8 mouse cellular contexts compared by ENCODE assay signal in genomic region chr13:74808152-74808929, GRCm38 (mm10). TPM values are rescaled to one million over a fixed set of nuclear protein-coding genes. Genes with fewer than 3 reads are reported as not detected.
DNase-seq lines count a peak whose midpoint lies in the region; ATAC-seq lines count a peak whose summit lies in the region.

Gene Cast (minus strand): TSS chr13:74808810.

- H3K4me2 ChIP-seq in heart, embryonic 16.5 days (ENCODE audit: low read depth, low read length), result peak within 1 kb of the TSS; percentile 97

- ATAC-seq in heart, embryonic 16.5 days (replicated peaks; ENCODE audit: extremely low read depth, insufficient read depth, low FRiP score), result peak; percentile 87
- ATAC-seq in megakaryocyte progenitor cell, adult 5-6 weeks (replicated peaks; ENCODE audit: poor library complexity), result peak; percentile 65

- no peaks in the 10 kb centered on the region for H3K9me3 ChIP-seq in erythroblast, embryonic 14.5 days (ENCODE audit: control insufficient read depth, low read length)
- no peaks in the 10 kb centered on the region for H3K9me3 ChIP-seq in heart, embryonic 16.5 days (replicated peaks; ENCODE audit: control insufficient read depth, low read length)

- H3K4me1 ChIP-seq in erythroblast, embryonic 14.5 days (ENCODE audit: control insufficient read depth), result peaks cover 21% of the 10 kb centered on the region
- peaks cover 17% of the 10 kb centered on the region for H3K4me1 ChIP-seq in heart, embryonic 16.5 days (ENCODE audit: control insufficient read depth, insufficient read depth, low read length)

- no peaks in the 10 kb centered on the region for H3K27me3 ChIP-seq in erythroblast, embryonic 14.5 days (ENCODE audit: control insufficient read depth)
- H3K27me3 ChIP-seq in heart, embryonic 16.5 days (ENCODE audit: control insufficient read depth, insufficient read depth, low read length), result no peaks in the 10 kb centered on the region

- H3K9ac ChIP-seq in heart, embryonic 16.5 days (ENCODE audit: low read length), result peak within 1 kb of the TSS; percentile 85

- H3K27ac ChIP-seq in heart, embryonic 16.5 days (ENCODE audit: low read length), result peak within 1 kb of the TSS; percentile 89

- no peaks in the 10 kb centered on the region for H3K36me3 ChIP-seq in erythroblast, embryonic 14.5 days (ENCODE audit: control insufficient read depth)
- H3K36me3 ChIP-seq in heart, embryonic 16.5 days (ENCODE audit: control insufficient read depth, insufficient read depth), result no peaks in the 10 kb centered on the region

- 2% methylated on average over 36 of the region's 36 CpGs for WGBS in heart, embryonic 16.5 days

- peak within 1 kb of the TSS; percentile 80 for H3K4me3 ChIP-seq in erythroblast, embryonic 14.5 days (replicated peaks)
- peak within 1 kb of the TSS; percentile 71 for H3K4me3 ChIP-seq in heart, embryonic 16.5 days (ENCODE audit: low read length)

- DNase-seq in ES-CJ7 (ENCODE audit: low read depth, low spot score), result peak; percentile 76
- DNase-seq in adrenal gland, postnatal 4 days (ENCODE audit: low spot score in 2 of 2), result peak; percentile 30 to 32
- DNase-seq in kidney, postnatal 4 days, result peak; percentile 70 to 79
- DNase-seq in right cerebral cortex, postnatal 4 days, result peak; percentile 6
- DNase-seq in yolk sac, embryonic 10.5 days (ENCODE audit: low spot score), result peak; percentile 88

RNA-seq across cellular contexts. Expression of gene Cast, which starts in this region (rescaled TPM):
- total RNA-seq in adrenal gland, postnatal 4 days (2021), result 10 to 100 TPM; 64.5 to 65.8 TPM
- polyA plus RNA-seq in erythroblast, embryonic 14.5 days (2012), result 1.6 and 2.7 TPM in 2 replicates
- polyA plus RNA-seq in heart, embryonic 16.5 days (2015; fragmentation: Nextera tagmentation; extraction: Ambion mirVana), result 58.3 and 62.8 TPM in 2 replicates
- total RNA-seq in megakaryocyte progenitor cell, adult 5-6 weeks (2015), result 34.6 and 42.2 TPM in 2 replicates
- total RNA-seq in megakaryocyte progenitor cell, adult 5-6 weeks (2017), result 76.4 and 84.1 TPM in 2 replicates

Comparison
In these comparisons a context has a peak if more than half of its experiments do, and no peak if none do; other contexts are left out.
1. Peak in every context shown above with its lines: DNase-seq, ATAC-seq, H3K4me3 ChIP-seq and H3K27ac ChIP-seq.
2. RNA of gene Cast (polyA plus RNA-seq): 58.3 to 62.8 TPM in heart, embryonic 16.5 days; 1.6 to 2.7 TPM in erythroblast, embryonic 14.5 days; every median in the first group is over 10 times any median in the second.
3. DNase-seq: peak in every context shown above with its lines; median percentile 88 in yolk sac, embryonic 10.5 days; 76 in ES-CJ7; 74 in kidney, postnatal 4 days; 31 in adrenal gland, postnatal 4 days; 6 in right cerebral cortex, postnatal 4 days.